Mouse (Mus musculus) MEL (cell line): Measurements from ENCODE around the gene Tmem39b. TPM values are rescaled to one million over a fixed set of nuclear protein-coding genes. Genes with fewer than 3 reads are reported as not detected.

Experiments
- DNase-seq: peaks from one replicate; pipeline ENCODE4 v3.0.0; 2011; ENCODE audit warnings: low read depth, low spot score
- H3K27ac ChIP-seq: 2 replicates; pipeline ENCODE4 v1.5.1; 2012; ENCODE audit warnings: low read depth, mild to moderate bottlenecking, control low read depth, low read length, moderate library complexity; ENCODE audit not compliant: control insufficient read depth
- H3K27me3 ChIP-seq, 2 experiments: fragments of 150-350 bp in 1 of 2; sonication (generic) in 1 of 2; 2 replicates each; pipeline ENCODE4 v1.6.1; 2012; ENCODE audit warnings: low read length in 2 of 2, mild to moderate bottlenecking in 2 of 2, improper control_type of control experiment in 1 of 2, moderate library complexity in 1 of 2; ENCODE audit not compliant: insufficient read depth in 2 of 2, control insufficient read depth in 1 of 2
- H3K36me3 ChIP-seq, 2 experiments: 2 replicates each; pipeline ENCODE4 v1.6.1; 2012 to 2014; ENCODE audit warnings: low read length in 2 of 2, improper control_type of control experiment in 1 of 2, inconsistent platforms in 1 of 2, mild to moderate bottlenecking in 1 of 2; ENCODE audit not compliant: insufficient read depth in 2 of 2, control insufficient read depth in 1 of 2
- H3K4me1 ChIP-seq, 2 experiments: fragments of 150-350 bp in 1 of 2; sonication (generic) in 1 of 2; 2 replicates each; pipeline ENCODE4 v1.6.1; 2012; ENCODE audit warnings: low read length in 2 of 2, improper control_type of control experiment in 1 of 2, mild to moderate bottlenecking in 1 of 2; ENCODE audit not compliant: insufficient read depth in 2 of 2, control insufficient read depth in 1 of 2
- H3K4me3 ChIP-seq, 2 experiments: fragments of 150-350 bp in 1 of 2; sonication (generic) in 1 of 2; 2 replicates each; pipeline ENCODE4 v1.5.1; 2012; ENCODE audit warnings: low read depth in 2 of 2, low read length in 2 of 2, mild to moderate bottlenecking in 2 of 2, moderate library complexity in 2 of 2, control low read depth in 1 of 2, improper control_type of control experiment in 1 of 2; ENCODE audit not compliant: control insufficient read depth in 1 of 2, insufficient read depth in 1 of 2
- H3K79me2 ChIP-seq: 2 replicates; pipeline ENCODE4 v1.6.1; 2012; ENCODE audit warnings: mild to moderate bottlenecking, low read length, moderate library complexity; ENCODE audit not compliant: control insufficient read depth, poor library complexity, insufficient read depth
- H3K9ac ChIP-seq: 2 replicates; pipeline ENCODE4 v1.6.1; 2012; ENCODE audit warnings: low read depth, mild to moderate bottlenecking, control low read depth, low read length, moderate library complexity; ENCODE audit not compliant: control insufficient read depth, poor library complexity, severe bottlenecking
- H3K9me3 ChIP-seq: fragments of 150-350 bp; sonication (generic); replicated peaks from 2 replicates; pipeline ENCODE4 v1.6.1; 2012; ENCODE audit warnings: mild to moderate bottlenecking, low read length, improper control_type of control experiment, moderate library complexity; ENCODE audit not compliant: insufficient read depth
- BHLHE40 ChIP-seq: IDR thresholded peaks from 2 replicates; pipeline ENCODE4 v1.6.1; 2012; ENCODE audit warnings: low read depth, mild to moderate bottlenecking, inconsistent platforms, low read length, improper control_type of control experiment, borderline replicate concordance
- CHD2 ChIP-seq: IDR thresholded peaks from 2 replicates; pipeline ENCODE4 v1.6.1; 2011; ENCODE audit warnings: low read length, improper control_type of control experiment
- E2F4 ChIP-seq: IDR thresholded peaks from 2 replicates; pipeline ENCODE4 v1.6.1; 2011; ENCODE audit warnings: low read depth, low read length, improper control_type of control experiment, borderline replicate concordance
- ELF1 ChIP-seq: IDR thresholded peaks from 2 replicates; pipeline ENCODE4 v1.6.1; 2014; ENCODE audit warnings: low read depth, mild to moderate bottlenecking, inconsistent platforms, low read length, improper control_type of control experiment, moderate library complexity
- EP300 ChIP-seq, 2 experiments: IDR thresholded peaks; 2 replicates each; pipeline ENCODE4 v1.6.1; 2011; ENCODE audit warnings: improper control_type of control experiment in 2 of 2, low read length in 2 of 2, low read depth in 1 of 2, mild to moderate bottlenecking in 1 of 2
- ETS1 ChIP-seq: IDR thresholded peaks from 2 replicates; pipeline ENCODE4 v1.6.1; 2012; ENCODE audit warnings: low read depth, mild to moderate bottlenecking, inconsistent platforms, low read length, improper control_type of control experiment, moderate library complexity
- GATA1 ChIP-seq: IDR thresholded peaks from 2 replicates; pipeline ENCODE4 v1.6.1; 2011; ENCODE audit warnings: low read depth, low read length, improper control_type of control experiment
- MAX ChIP-seq: IDR thresholded peaks from 2 replicates; pipeline ENCODE4 v1.6.1; 2011; ENCODE audit warnings: low read length, improper control_type of control experiment
- MAZ ChIP-seq: IDR thresholded peaks from 2 replicates; pipeline ENCODE4 v1.6.1; 2012; ENCODE audit warnings: low read depth, mild to moderate bottlenecking, inconsistent platforms, low read length, improper control_type of control experiment
- MXI1 ChIP-seq: IDR thresholded peaks from 2 replicates; pipeline ENCODE4 v1.6.1; 2011; ENCODE audit warnings: mild to moderate bottlenecking, low read depth, low read length, improper control_type of control experiment
- MYB ChIP-seq: IDR thresholded peaks from 2 replicates; pipeline ENCODE4 v1.6.1; 2011; ENCODE audit warnings: mild to moderate bottlenecking, low read depth, low read length, improper control_type of control experiment
- MYC ChIP-seq: IDR thresholded peaks from 2 replicates; pipeline ENCODE4 v1.6.1; 2011; ENCODE audit warnings: low read depth, mild to moderate bottlenecking, low read length, improper control_type of control experiment, moderate library complexity
- NELFE ChIP-seq: IDR thresholded peaks from 2 replicates; pipeline ENCODE4 v1.6.1; 2011; ENCODE audit warnings: low read depth, low read length, improper control_type of control experiment
- NRF1 ChIP-seq: IDR thresholded peaks from 2 replicates; pipeline ENCODE4 v1.6.1; 2014; ENCODE audit warnings: low read depth, mild to moderate bottlenecking, inconsistent platforms, low read length, improper control_type of control experiment, moderate library complexity; ENCODE audit not compliant: poor library complexity, insufficient read depth, severe bottlenecking
- POLR2A ChIP-seq, 2 experiments: IDR thresholded peaks; 2 replicates each; pipeline ENCODE4 v1.6.1; 2011 to 2012; ENCODE audit warnings: low read length in 2 of 2, mild to moderate bottlenecking in 2 of 2, control low read depth in 1 of 2, improper control_type of control experiment in 1 of 2, low read depth in 1 of 2, moderate library complexity in 1 of 2; ENCODE audit not compliant: control insufficient read depth in 1 of 2, insufficient read depth in 1 of 2, poor library complexity in 1 of 2
- POLR2AphosphoS2 ChIP-seq: IDR thresholded peaks from 2 replicates; pipeline ENCODE4 v1.6.1; 2011; ENCODE audit warnings: low read length, improper control_type of control experiment
- POLR2AphosphoS5 ChIP-seq: IDR thresholded peaks from 2 replicates; pipeline ENCODE4 v1.6.1; 2012; ENCODE audit warnings: low read depth, borderline replicate concordance, mild to moderate bottlenecking, inconsistent platforms, low read length, moderate library complexity, mixed read lengths
- SIN3A ChIP-seq: IDR thresholded peaks from 2 replicates; pipeline ENCODE4 v1.6.1; 2012; ENCODE audit warnings: low read length, improper control_type of control experiment, inconsistent platforms
- TBP ChIP-seq: IDR thresholded peaks from 2 replicates; pipeline ENCODE4 v1.8.0; 2011; ENCODE audit warnings: low read depth, low read length, improper control_type of control experiment
- TCF12 ChIP-seq: IDR thresholded peaks from 2 replicates; pipeline ENCODE4 v1.6.1; 2014; ENCODE audit warnings: low read depth, mild to moderate bottlenecking, inconsistent platforms, low read length, improper control_type of control experiment, moderate library complexity
- UBTF ChIP-seq: IDR thresholded peaks from 2 replicates; pipeline ENCODE4 v1.6.1; 2012; ENCODE audit warnings: low read depth, mild to moderate bottlenecking, inconsistent platforms, low read length, improper control_type of control experiment, moderate library complexity, borderline replicate concordance; ENCODE audit not compliant: insufficient read depth
- ZKSCAN1 ChIP-seq: IDR thresholded peaks from 2 replicates; pipeline ENCODE4 v1.6.1; 2012; ENCODE audit warnings: low read depth, mild to moderate bottlenecking, inconsistent platforms, low read length, improper control_type of control experiment, moderate library complexity
- ZMIZ1 ChIP-seq: IDR thresholded peaks from 2 replicates; pipeline ENCODE4 v1.6.1; 2012; ENCODE audit warnings: low read depth, mild to moderate bottlenecking, inconsistent platforms, low read length, improper control_type of control experiment, moderate library complexity
- polyA plus RNA-seq, 2 experiments: library from polyadenylated mRNA; stranded (reverse) in 1 of 2; unstranded in 1 of 2; fragments of >175 nt in 1 of 2; fragments of >200 nt in 1 of 2; gene quantifications; 2 replicates each; pipeline versions ENCODE4 v1.2.1 to v1.2.4; 2012; ENCODE audit warnings: low replicate concordance in 2 of 2, low read depth in 1 of 2; ENCODE audit not compliant: insufficient read length in 2 of 2, insufficient read depth in 1 of 2, missing spikeins in 1 of 2
- total RNA-seq: library from RNA; depleted of rRNA; stranded (reverse); fragments of 300-350 nt; gene quantifications from 2 replicates; pipeline ENCODE4 v1.2.3, GENCODE M21; 2012

The Tmem39b gene
- total and polyA plus RNA-seq, 3 experiments, result 12.2 to 81.0 (median 55.2) TPM

DNA sequence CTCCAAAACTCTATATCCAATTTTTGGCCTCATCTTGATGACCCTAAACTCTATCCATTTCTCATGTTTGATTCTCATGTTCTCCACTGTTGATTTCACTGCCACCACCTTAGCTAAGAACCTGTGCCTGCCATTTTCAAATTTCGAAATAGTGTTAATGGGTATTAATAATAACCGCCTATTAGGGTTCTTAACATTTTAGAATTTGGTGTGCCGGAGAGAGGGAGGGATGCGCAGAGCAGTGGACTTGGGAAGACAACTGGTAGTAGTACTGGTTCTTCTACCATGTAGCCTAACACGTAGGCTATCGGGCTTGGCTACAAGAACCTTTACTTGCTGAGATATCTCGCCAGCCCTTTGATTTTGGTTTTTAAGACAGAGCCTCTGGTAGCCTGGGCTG lies 553 bp upstream of the Tmem39b start:
- Histone ChIP-seq H3K79me2 (peaks cover 6% of the 10 kb centered on the region; the same call in 1 of the 2 replicates), H3K27ac (peak overlapping the region; percentile 82)
- TF ChIP-seq NRF1 (no peak), EP300 (IDR thresholded peaks at IDR 0.05; ENCODE audit: low read depth in 1 of 2, low read length in 2 of 2) (peak in 1 of 2 experiments; percentile 46; a peak in 1 of 4 replicates)

DNA sequence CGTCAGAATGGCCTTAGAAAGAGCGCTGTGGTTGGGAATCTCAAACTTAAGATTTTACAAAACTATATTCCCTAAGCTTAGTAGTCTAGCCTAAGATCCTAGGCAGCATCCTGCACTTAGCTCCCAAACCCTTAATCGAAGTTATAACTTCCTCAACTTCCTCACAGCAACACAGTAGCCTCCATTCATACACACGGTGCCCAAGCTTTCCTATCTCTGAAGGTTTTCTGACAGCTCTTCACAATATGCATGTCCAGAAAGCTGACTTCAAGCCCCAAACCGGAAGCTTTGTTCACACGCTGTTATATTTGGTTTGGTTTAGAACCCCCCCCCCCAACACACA lies 852 bp downstream of the Tmem39b start:
- H3K27ac ChIP-seq, result peak overlapping the region; percentile 36
- TF ChIP-seq E2F4 (no peak), GATA1 (no peak), NELFE (0 out of 2 replicates have a peak, but pooled peaks have one; percentile 4), SIN3A (peak; percentile 67; the same call in 1 of the 2 replicates), ETS1 (peak; percentile 8; the same call in 1 of the 2 replicates), ELF1 (0 out of 2 replicates have a peak, but pooled peaks have one; percentile 37), MXI1 (peak; percentile 78)
- peaks cover 5 to 8% of the 10 kb centered on the region in 2 experiments for H3K4me1 ChIP-seq
- H3K27me3 ChIP-seq, result no peaks in the 10 kb centered on the region
- peaks cover 0 to 8% of the 10 kb centered on the region in 2 experiments; a peak in 2 of 4 replicates for H3K36me3 ChIP-seq
- no peak for DNase-seq
- no peaks in the 10 kb centered on the region for H3K9me3 ChIP-seq
- peaks cover 6% of the 10 kb centered on the region; the same call in 1 of the 2 replicates for H3K79me2 ChIP-seq
- peak overlapping the region; percentile 92 for H3K9ac ChIP-seq
- peak overlapping the region; percentile 70 to 83 for H3K4me3 ChIP-seq

More for the DNA sequence above, 553 bp upstream of the Tmem39b start:
- H3K9me3 ChIP-seq, result no peaks in the 10 kb centered on the region
- peak overlapping the region; percentile 92 for H3K9ac ChIP-seq
- peaks cover 0 to 8% of the 10 kb centered on the region in 2 experiments; a peak in 2 of 4 replicates for H3K36me3 ChIP-seq
- DNase-seq, result no peak
- H3K4me1 ChIP-seq, result peaks cover 5 to 8% of the 10 kb centered on the region in 2 experiments
- H3K27me3 ChIP-seq, result no peaks in the 10 kb centered on the region
- peak overlapping the region; percentile 70 to 83 for H3K4me3 ChIP-seq

DNA sequence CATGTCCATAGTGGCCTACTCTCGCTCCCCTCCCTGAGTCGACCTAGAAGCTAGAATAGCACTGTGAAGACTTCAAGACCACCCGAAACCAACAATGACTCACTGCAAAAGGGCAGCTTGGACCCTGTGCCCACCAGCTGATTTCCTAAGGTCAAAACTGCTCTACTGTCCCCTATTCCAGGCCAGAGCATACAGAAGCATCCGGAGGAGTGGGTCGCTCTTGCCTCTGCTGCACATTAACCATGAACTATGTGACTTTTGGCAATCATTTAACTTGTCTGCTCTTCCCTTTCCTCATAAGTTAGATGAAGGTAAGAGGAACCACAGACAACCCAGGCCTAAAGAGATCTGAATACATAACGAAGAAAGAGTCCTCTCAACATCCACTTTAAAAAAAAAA lies 12.1 kb downstream of the Tmem39b start:
- Histone ChIP-seq H3K27ac (no peak overlapping the region), H3K79me2 (no peaks in the 10 kb centered on the region), H3K36me3 (peaks cover 0 to 1% of the 10 kb centered on the region in 2 experiments; a peak in 2 of 4 replicates), H3K4me1 (no peaks in the 10 kb centered on the region), H3K9ac (no peak overlapping the region), H3K27me3 (no peaks in the 10 kb centered on the region), H3K4me3 (no peak overlapping the region), H3K9me3 (no peaks in the 10 kb centered on the region)
- TF ChIP-seq POLR2A (IDR thresholded peaks at IDR 0.05; ENCODE audit: control insufficient read depth in 1 of 2, insufficient read depth in 1 of 2, low read depth in 1 of 2, low read length in 2 of 2, poor library complexity in 1 of 2), result no peak
- TF ChIP-seq POLR2AphosphoS5, result no peak
- no peak for TF ChIP-seq BHLHE40
- TF ChIP-seq CHD2, result no peak
- no peak for TF ChIP-seq TBP
- TF ChIP-seq MYB, result no peak
- no peak for TF ChIP-seq ZKSCAN1
- TF ChIP-seq GATA1, result no peak
- TF ChIP-seq ZMIZ1, result no peak
- no peak for TF ChIP-seq NRF1
- TF ChIP-seq TCF12, result no peak
- TF ChIP-seq MAZ, result no peak
- no peak for TF ChIP-seq MAX
- TF ChIP-seq MYC, result no peak
- no peak for TF ChIP-seq EP300 (IDR thresholded peaks at IDR 0.05; ENCODE audit: low read depth in 1 of 2, low read length in 2 of 2)
- TF ChIP-seq UBTF, result no peak
- no peak for TF ChIP-seq POLR2AphosphoS2
- no peak for DNase-seq
